Comparison of ENCODE assay signal across 18 mouse cellular contexts in the genomic region with DNA sequence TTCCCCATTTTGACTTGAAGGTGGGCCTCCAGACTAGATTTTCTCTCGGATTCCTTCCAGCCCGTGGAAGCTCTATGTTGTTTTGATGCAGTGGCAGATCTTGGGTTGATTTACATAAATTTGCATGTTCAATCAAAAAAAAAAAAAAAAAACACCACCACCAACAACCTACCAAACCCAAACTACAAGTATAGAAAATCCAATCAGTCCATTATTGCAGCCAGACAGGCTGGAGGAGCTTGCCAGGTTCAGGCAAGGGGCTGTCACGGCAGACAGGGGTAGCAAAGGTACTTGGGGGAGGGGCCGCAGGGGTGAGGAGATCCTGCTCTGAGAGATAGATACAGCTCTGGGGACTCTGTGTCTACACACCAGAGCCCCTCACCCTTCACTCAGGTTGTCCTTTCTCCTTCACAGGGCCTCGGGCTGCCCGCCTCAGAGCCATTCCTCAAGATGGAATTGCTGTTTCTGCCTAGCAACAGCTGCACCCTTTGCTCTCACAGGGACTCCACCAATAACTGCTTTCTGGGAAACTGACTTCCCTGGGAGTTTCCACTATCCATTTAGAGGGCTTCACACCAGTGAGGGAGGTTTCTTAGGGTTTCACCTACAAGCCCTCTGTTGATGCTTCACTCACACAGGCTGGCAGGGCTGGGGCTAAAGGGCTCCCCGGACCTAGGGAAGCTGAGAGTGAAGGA. TPM values are rescaled to one million over a fixed set of nuclear protein-coding genes. Genes with fewer than 3 reads are reported as not detected.
DNase-seq lines count a peak whose midpoint lies in the region; ATAC-seq and TF ChIP-seq lines count a peak whose summit lies in the region.
"Had no signal": no experiment of that assay in that cellular context is flagged by ENCODE, and none has a peak within 500 bp of the region (broad histone marks: within the 10 kb centered on the region; RNA-seq: fewer than 3 reads in every experiment).

No protein-coding gene starts in this region.

- intact Hi-C loops in left cerebral cortex, postnatal 36 days (cut with DNase I) = loop anchor here (5.0 kb wide), 1 partner anchor 32 kb away; no protein-coding TSS in a partner anchor

- 0 out of 2 replicates have a peak, but pooled peaks cover 4% of the 10 kb centered on the region for H3K36me3 ChIP-seq in forebrain, embryonic 12.5 days (replicated peaks)
- no peaks in the 10 kb centered on the region for H3K36me3 ChIP-seq in forebrain, embryonic 11.5 days (ENCODE audit: control insufficient read depth, insufficient read depth, low read length)
- peaks cover 49% of the 10 kb centered on the region for H3K36me3 ChIP-seq in midbrain, embryonic 10.5 days
- H3K36me3 ChIP-seq in midbrain, embryonic 15.5 days (replicated peaks) = no peaks in the 10 kb centered on the region
- H3K36me3 ChIP-seq in forebrain, postnatal 0 days (ENCODE audit: insufficient read depth) = peaks cover 6% of the 10 kb centered on the region; the same call in 1 of the 2 replicates
- H3K36me3 ChIP-seq in neural tube, embryonic 13.5 days = peaks cover 8% of the 10 kb centered on the region; the same call in 1 of the 2 replicates
- H3K36me3 ChIP-seq: heart, embryonic 15.5 days; stomach, embryonic 15.5 days had no signal

- H3K9me3 ChIP-seq in forebrain, embryonic 12.5 days = no peaks in the 10 kb centered on the region
- no peaks in the 10 kb centered on the region for H3K9me3 ChIP-seq in forebrain, embryonic 11.5 days (ENCODE audit: control insufficient read depth, low read length)
- no peaks in the 10 kb centered on the region for H3K9me3 ChIP-seq in midbrain, embryonic 10.5 days (replicated peaks)
- no peaks in the 10 kb centered on the region for H3K9me3 ChIP-seq in midbrain, embryonic 15.5 days
- no peaks in the 10 kb centered on the region for H3K9me3 ChIP-seq in forebrain, postnatal 0 days (ENCODE audit: low read length)
- no peaks in the 10 kb centered on the region for H3K9me3 ChIP-seq in neural tube, embryonic 13.5 days
- H3K9me3 ChIP-seq: embryonic facial prominence, embryonic 12.5 days; heart, embryonic 15.5 days; stomach, embryonic 15.5 days had no signal

- H3K27ac ChIP-seq in forebrain, embryonic 12.5 days = 0 out of 2 replicates have a peak overlapping the region, but pooled peaks have one; percentile 31
- H3K27ac ChIP-seq in forebrain, embryonic 11.5 days (ENCODE audit: low read depth, low read length) = no peak overlapping the region
- H3K27ac ChIP-seq in midbrain, embryonic 10.5 days (replicated peaks) = no peak overlapping the region
- H3K27ac ChIP-seq in midbrain, embryonic 15.5 days = no peak overlapping the region
- H3K27ac ChIP-seq in forebrain, postnatal 0 days (ENCODE audit: low read depth, low read length) = 0 out of 2 replicates have a peak overlapping the region, but pooled peaks have one; percentile 15
- peak overlapping the region; percentile 95; the same call in 1 of the 2 replicates for H3K27ac ChIP-seq in neural tube, embryonic 13.5 days (replicated peaks)
- H3K27ac ChIP-seq: embryonic facial prominence, embryonic 12.5 days; liver, embryonic 14.5 days; stomach, embryonic 15.5 days had no signal

- H3K9ac ChIP-seq in forebrain, embryonic 12.5 days = peak overlapping the region; percentile 29
- H3K9ac ChIP-seq in forebrain, embryonic 11.5 days (ENCODE audit: low read length) = no peak overlapping the region
- H3K9ac ChIP-seq in midbrain, embryonic 15.5 days = no peak overlapping the region
- H3K9ac ChIP-seq in forebrain, postnatal 0 days = no peak overlapping the region
- peak overlapping the region; percentile 89; the same call in 1 of the 2 replicates for H3K9ac ChIP-seq in neural tube, embryonic 13.5 days
- H3K9ac ChIP-seq: embryonic facial prominence, embryonic 12.5 days; heart, embryonic 15.5 days; liver, embryonic 14.5 days; stomach, embryonic 15.5 days had no signal

- ATAC-seq in forebrain, embryonic 12.5 days (ENCODE audit: low FRiP score) = no peak
- ATAC-seq in forebrain, embryonic 11.5 days (replicated peaks; ENCODE audit: low FRiP score) = no peak
- ATAC-seq in midbrain, embryonic 15.5 days (replicated peaks) = no peak
- ATAC-seq in forebrain, postnatal 0 days = no peak
- no peak for ATAC-seq in neural tube, embryonic 13.5 days (ENCODE audit: low read depth)
- ATAC-seq: intestine, postnatal 0 days had no signal

- WGBS in forebrain, embryonic 12.5 days = 77% methylated on average over 7 of the region's 7 CpGs
- 87% methylated on average over 7 of the region's 7 CpGs for WGBS in forebrain, embryonic 11.5 days
- 84% methylated on average over 7 of the region's 7 CpGs for WGBS in midbrain, embryonic 10.5 days
- WGBS in midbrain, embryonic 15.5 days = 67% methylated on average over 7 of the region's 7 CpGs
- WGBS in forebrain, postnatal 0 days = 48% methylated on average over 7 of the region's 7 CpGs
- 82% methylated on average over 7 of the region's 7 CpGs for WGBS in neural tube, embryonic 13.5 days

- no peak overlapping the region for H3K4me2 ChIP-seq in forebrain, embryonic 12.5 days
- H3K4me2 ChIP-seq in forebrain, embryonic 11.5 days (ENCODE audit: low read depth, low read length, severe bottlenecking) = no peak overlapping the region
- no peak overlapping the region for H3K4me2 ChIP-seq in midbrain, embryonic 15.5 days
- H3K4me2 ChIP-seq in forebrain, postnatal 0 days (ENCODE audit: low read depth) = no peak overlapping the region
- peak overlapping the region; percentile 95 for H3K4me2 ChIP-seq in neural tube, embryonic 13.5 days

- DNase-seq in forebrain, embryonic 11.5 days (ENCODE audit: low spot score) = no peak
- no peak for DNase-seq in midbrain, embryonic 10.5 days (ENCODE audit: low spot score)
- no peak for DNase-seq in forebrain, postnatal 0 days
- DNase-seq in left cerebral cortex, postnatal 36 days (ENCODE audit: low spot score in 2 of 2) = no peak
- no peak for DNase-seq in left cerebral cortex, adult 8-10 months (ENCODE audit: low spot score in 2 of 2)
- DNase-seq: adrenal gland, postnatal 14 days; cerebellum, postnatal 14 days; kidney, postnatal 4 days; lung, postnatal 14 days; thymus, postnatal 36 days had no signal

- no peak overlapping the region for H3K4me3 ChIP-seq in forebrain, embryonic 12.5 days (replicated peaks)
- H3K4me3 ChIP-seq in forebrain, embryonic 11.5 days (ENCODE audit: low read depth, low read length) = no peak overlapping the region
- peak overlapping the region; percentile 95; the same call in 1 of the 2 replicates for H3K4me3 ChIP-seq in midbrain, embryonic 10.5 days
- H3K4me3 ChIP-seq in midbrain, embryonic 15.5 days = no peak overlapping the region
- H3K4me3 ChIP-seq in forebrain, postnatal 0 days (ENCODE audit: low read depth, low read length) = no peak overlapping the region
- H3K4me3 ChIP-seq in neural tube, embryonic 13.5 days = 0 out of 2 replicates have a peak overlapping the region, but pooled peaks have one; percentile 91
- H3K4me3 ChIP-seq: stomach, embryonic 15.5 days had no signal

- TF ChIP-seq CTCF in forebrain, postnatal 0 days (IDR thresholded peaks at IDR 0.05; ENCODE audit: low read depth) = no peak

- no peaks in the 10 kb centered on the region for H3K27me3 ChIP-seq in forebrain, embryonic 12.5 days
- no peaks in the 10 kb centered on the region for H3K27me3 ChIP-seq in forebrain, embryonic 11.5 days (ENCODE audit: control insufficient read depth, insufficient read depth, low read length)
- H3K27me3 ChIP-seq in midbrain, embryonic 10.5 days (ENCODE audit: low read depth, poor library complexity, severe bottlenecking) = no peaks in the 10 kb centered on the region
- H3K27me3 ChIP-seq in midbrain, embryonic 15.5 days (replicated peaks) = no peaks in the 10 kb centered on the region
- no peaks in the 10 kb centered on the region for H3K27me3 ChIP-seq in forebrain, postnatal 0 days (ENCODE audit: insufficient read depth, low read length)
- no peaks in the 10 kb centered on the region for H3K27me3 ChIP-seq in neural tube, embryonic 13.5 days
- H3K27me3 ChIP-seq: embryonic facial prominence, embryonic 12.5 days; heart, embryonic 15.5 days; stomach, embryonic 15.5 days had no signal

- peaks cover 51% of the 10 kb centered on the region for H3K4me1 ChIP-seq in forebrain, embryonic 12.5 days
- peaks cover 2% of the 10 kb centered on the region; the same call in 1 of the 2 replicates for H3K4me1 ChIP-seq in forebrain, embryonic 11.5 days (replicated peaks; ENCODE audit: control insufficient read depth, insufficient read depth, low read length)
- H3K4me1 ChIP-seq in midbrain, embryonic 10.5 days = peaks cover 53% of the 10 kb centered on the region
- peaks cover 36% of the 10 kb centered on the region for H3K4me1 ChIP-seq in midbrain, embryonic 15.5 days
- H3K4me1 ChIP-seq in forebrain, postnatal 0 days (ENCODE audit: insufficient read depth) = peaks cover 19% of the 10 kb centered on the region
- H3K4me1 ChIP-seq in neural tube, embryonic 13.5 days (replicated peaks) = peaks cover 74% of the 10 kb centered on the region

RNA-seq across cellular contexts. Expression of gene Nckap5l, which starts 2.8 kb away (rescaled TPM):
- 11.8 and 12.0 TPM in 2 replicates for polyA plus RNA-seq in forebrain, embryonic 12.5 days (2016; fragmentation: Nextera tagmentation; extraction: Ambion mirVana)
- polyA plus RNA-seq in forebrain, embryonic 11.5 days (2014; fragmentation: Nextera tagmentation; extraction: Ambion mirVana) = 12.0 and 12.2 TPM in 2 replicates
- polyA plus RNA-seq in midbrain, embryonic 10.5 days (2016; fragmentation: Nextera tagmentation; extraction: Ambion mirVana) = 11.0 and 11.3 TPM in 2 replicates
- polyA plus RNA-seq in midbrain, embryonic 15.5 days (2015; fragmentation: Nextera tagmentation; extraction: Ambion mirVana) = 13.4 and 15.6 TPM in 2 replicates
- total RNA-seq in forebrain, postnatal 0 days (2014; rRNA removed) = 12.3 and 17.6 TPM in 2 replicates
- 7.9 and 10.3 TPM in 2 replicates for polyA plus RNA-seq in forebrain, postnatal 0 days (2015; fragmentation: Nextera tagmentation; extraction: Ambion mirVana)
- 14.5 and 18.3 TPM in 2 replicates for polyA plus RNA-seq in neural tube, embryonic 13.5 days (2015; fragmentation: Nextera tagmentation; extraction: Ambion mirVana)
- 10 to 100 TPM; 19.4 to 21.4 TPM for total RNA-seq in left cerebral cortex, postnatal 36 days (2021)
- total RNA-seq in left cerebral cortex, adult 8-10 months (2022) = 10 to 100 TPM; 19.1 to 22.9 (median 19.5) TPM

RNA-seq across cellular contexts. Expression of gene Bcdin3d, which starts 19.8 kb away (rescaled TPM):
- polyA plus RNA-seq in forebrain, embryonic 12.5 days (2016; fragmentation: Nextera tagmentation; extraction: Ambion mirVana) = 21.5 and 25.0 TPM in 2 replicates
- polyA plus RNA-seq in forebrain, embryonic 11.5 days (2014; fragmentation: Nextera tagmentation; extraction: Ambion mirVana) = 20.0 and 21.5 TPM in 2 replicates
- 21.3 and 22.1 TPM in 2 replicates for polyA plus RNA-seq in midbrain, embryonic 10.5 days (2016; fragmentation: Nextera tagmentation; extraction: Ambion mirVana)
- 21.5 and 23.0 TPM in 2 replicates for polyA plus RNA-seq in midbrain, embryonic 15.5 days (2015; fragmentation: Nextera tagmentation; extraction: Ambion mirVana)
- total RNA-seq in forebrain, postnatal 0 days (2014; rRNA removed) = 12.1 and 17.5 TPM in 2 replicates
- 12.8 and 15.7 TPM in 2 replicates for polyA plus RNA-seq in forebrain, postnatal 0 days (2015; fragmentation: Nextera tagmentation; extraction: Ambion mirVana)
- polyA plus RNA-seq in neural tube, embryonic 13.5 days (2015; fragmentation: Nextera tagmentation; extraction: Ambion mirVana) = 19.6 and 21.4 TPM in 2 replicates
- 1 to 10 TPM; 3.9 to 6.6 TPM for total RNA-seq in left cerebral cortex, postnatal 36 days (2021)
- total RNA-seq in left cerebral cortex, adult 8-10 months (2022) = 1 to 10 TPM; 4.5 to 6.2 (median 6.2) TPM

Comparison
In these comparisons a context has a peak if more than half of its experiments do, and no peak if none do; other contexts are left out.
1. H3K27ac ChIP-seq: peak in forebrain, embryonic 12.5 days (single experiment), forebrain, postnatal 0 days (single experiment) and neural tube, embryonic 13.5 days (single experiment); none in forebrain, embryonic 11.5 days (single experiment), midbrain, embryonic 10.5 days (single experiment) and midbrain, embryonic 15.5 days (single experiment).
2. H3K4me3 ChIP-seq: peak in midbrain, embryonic 10.5 days (single experiment) and neural tube, embryonic 13.5 days (single experiment); none in forebrain, embryonic 12.5 days (single experiment), forebrain, embryonic 11.5 days (single experiment), midbrain, embryonic 15.5 days (single experiment) and forebrain, postnatal 0 days (single experiment).
3. H3K9ac ChIP-seq: peak in forebrain, embryonic 12.5 days (single experiment) and neural tube, embryonic 13.5 days (single experiment); none in forebrain, embryonic 11.5 days (single experiment), midbrain, embryonic 15.5 days (single experiment) and forebrain, postnatal 0 days (single experiment).